Mouse (Mus musculus) erythroblast, embryonic 14.5 days (primary cell): ENCODE measurements around the gene Trmt112. TPM values are rescaled to one million over a fixed set of nuclear protein-coding genes. Genes with fewer than 3 reads are reported as not detected.

Experiments used
- H3K27me3 ChIP-seq: 2 replicates; pipeline ENCODE4 v1.6.1; 2012; ENCODE audit warnings: inconsistent platforms; ENCODE audit not compliant: control insufficient read depth
- H3K36me3 ChIP-seq: 2 replicates; pipeline ENCODE4 v1.6.1; 2012; ENCODE audit warnings: mild to moderate bottlenecking, inconsistent platforms; ENCODE audit not compliant: control insufficient read depth
- H3K4me1 ChIP-seq: 2 replicates; pipeline ENCODE4 v1.6.1; 2012; ENCODE audit warnings: inconsistent platforms; ENCODE audit not compliant: control insufficient read depth
- H3K4me3 ChIP-seq: replicated peaks from 2 replicates; pipeline ENCODE3; 2012; ENCODE audit warnings: moderate library complexity, mild to moderate bottlenecking, inconsistent platforms
- H3K9me3 ChIP-seq: 2 replicates; pipeline ENCODE4 v1.6.1; 2012; ENCODE audit warnings: low read length, inconsistent platforms, mixed read lengths; ENCODE audit not compliant: control insufficient read depth
- GATA1 ChIP-seq: IDR thresholded peaks from 2 replicates; pipeline ENCODE4 v1.6.1; 2012; ENCODE audit warnings: low read length, inconsistent platforms, mixed read lengths
- TAL1 ChIP-seq: IDR thresholded peaks from 3 replicates; pipeline ENCODE4 v1.6.1; 2012; ENCODE audit warnings: low read length, inconsistent platforms, mixed read lengths
- polyA plus RNA-seq: library from polyadenylated mRNA; stranded (reverse); fragments of >175 nt; gene quantifications from 2 replicates; pipeline ENCODE4 v1.2.3, GENCODE M21; 2012

Gene Trmt112
- polyA plus RNA-seq, 1 experiment = 8.3 TPM

DNA sequence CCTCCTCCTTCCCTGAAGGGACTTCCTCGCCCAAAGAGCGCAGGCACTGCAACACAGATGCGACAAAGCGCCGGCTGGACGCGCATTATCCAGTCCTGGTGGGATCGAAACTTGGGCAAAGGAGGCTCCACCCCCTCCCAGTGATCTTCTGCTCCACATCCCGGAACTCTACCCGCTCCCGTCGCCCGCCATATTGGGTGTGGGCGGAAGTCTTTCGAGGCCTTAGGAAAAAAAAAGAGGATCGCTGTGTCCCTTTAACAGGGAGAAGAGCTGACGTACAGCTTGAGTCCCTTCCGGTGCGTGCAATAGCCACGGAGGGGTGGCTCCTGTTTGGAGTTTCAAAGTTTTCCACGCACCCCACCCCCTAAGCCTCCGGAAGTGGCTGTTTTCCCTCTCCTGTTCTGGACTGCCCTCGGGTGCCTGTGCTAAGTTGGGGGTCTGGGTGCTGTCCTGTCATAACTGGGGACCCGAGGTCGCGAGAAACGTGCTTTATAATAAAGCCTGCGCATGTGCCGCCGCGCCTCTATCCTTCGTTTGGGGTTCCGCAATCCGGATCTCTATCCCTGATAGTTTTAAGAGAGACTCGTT is 42.0 kb downstream of the Trmt112 start:
- H3K9me3 ChIP-seq = no peaks in the 10 kb centered on the region
- TF ChIP-seq TAL1 (no peak), GATA1 (no peak)
- H3K4me3 ChIP-seq = peak overlapping the region; percentile 72
- peaks cover 27% of the 10 kb centered on the region for H3K36me3 ChIP-seq
- H3K27me3 ChIP-seq = no peaks in the 10 kb centered on the region
- H3K4me1 ChIP-seq = peaks cover 54% of the 10 kb centered on the region

DNA sequence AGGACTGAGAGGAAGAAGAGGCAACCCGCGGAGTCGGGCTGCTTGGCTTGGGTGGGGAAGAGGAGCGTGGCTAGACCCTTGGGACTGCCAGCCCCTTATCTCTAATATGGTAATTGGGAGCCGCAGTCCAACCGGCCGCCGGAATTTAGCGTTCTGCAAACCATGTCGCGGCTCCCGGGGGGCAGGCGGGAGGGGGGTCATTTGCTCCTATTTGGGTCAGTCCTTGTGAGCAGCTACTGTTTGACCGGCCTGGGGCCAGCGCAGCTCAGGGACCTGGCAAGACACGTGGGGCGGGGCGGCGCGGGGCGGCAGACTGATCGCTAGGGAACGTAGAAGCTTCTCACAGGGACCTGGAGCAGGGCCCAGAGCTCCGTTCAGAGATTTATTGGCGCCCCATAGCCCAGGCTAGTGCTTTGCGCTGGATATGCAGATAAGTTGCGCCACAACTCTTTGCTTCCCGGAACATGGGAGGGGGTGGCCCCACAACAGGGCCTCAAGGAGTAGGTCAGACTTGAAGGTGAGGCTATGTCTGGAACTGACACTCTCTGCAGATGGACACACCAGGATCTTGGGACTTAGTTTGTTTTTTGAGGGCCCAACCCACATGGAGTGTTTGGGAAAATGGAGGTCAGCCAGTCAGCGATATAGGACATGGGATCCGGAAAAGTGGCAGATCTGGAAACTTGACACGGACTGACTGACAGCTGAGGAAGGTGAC is 42.7 kb downstream of the Trmt112 start:
- peaks cover 24% of the 10 kb centered on the region for H3K36me3 ChIP-seq
- H3K4me3 ChIP-seq = peak overlapping the region; percentile 72
- H3K9me3 ChIP-seq = no peaks in the 10 kb centered on the region
- no peak for TF ChIP-seq TAL1
- TF ChIP-seq GATA1 = no peak
- H3K27me3 ChIP-seq = no peaks in the 10 kb centered on the region
- H3K4me1 ChIP-seq = peaks cover 53% of the 10 kb centered on the region

DNA sequence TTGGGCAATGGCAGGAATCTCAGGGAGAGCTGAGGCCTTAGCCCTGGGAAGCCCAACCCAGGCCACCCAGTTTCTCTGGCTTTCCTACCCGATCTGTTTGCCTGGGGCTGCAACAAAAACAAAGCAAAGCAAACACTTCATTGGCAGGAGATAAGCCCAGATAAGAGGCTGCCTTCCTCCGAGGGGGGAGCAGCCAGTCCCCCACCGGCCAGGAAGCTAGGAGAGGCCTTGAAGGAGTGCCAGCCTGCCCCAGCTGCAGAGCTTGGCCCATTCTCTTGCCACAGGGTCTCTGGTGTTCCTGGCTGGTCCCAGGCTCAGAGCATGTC is 43.2 kb downstream of the Trmt112 start:
- peaks cover 52% of the 10 kb centered on the region for H3K4me1 ChIP-seq
- H3K27me3 ChIP-seq = no peaks in the 10 kb centered on the region
- peak overlapping the region; percentile 72 for H3K4me3 ChIP-seq
- no peak for TF ChIP-seq TAL1
- peak; percentile 34; the same call in 1 of the 2 replicates for TF ChIP-seq GATA1
- H3K9me3 ChIP-seq = no peaks in the 10 kb centered on the region
- H3K36me3 ChIP-seq = peaks cover 27% of the 10 kb centered on the region

DNA sequence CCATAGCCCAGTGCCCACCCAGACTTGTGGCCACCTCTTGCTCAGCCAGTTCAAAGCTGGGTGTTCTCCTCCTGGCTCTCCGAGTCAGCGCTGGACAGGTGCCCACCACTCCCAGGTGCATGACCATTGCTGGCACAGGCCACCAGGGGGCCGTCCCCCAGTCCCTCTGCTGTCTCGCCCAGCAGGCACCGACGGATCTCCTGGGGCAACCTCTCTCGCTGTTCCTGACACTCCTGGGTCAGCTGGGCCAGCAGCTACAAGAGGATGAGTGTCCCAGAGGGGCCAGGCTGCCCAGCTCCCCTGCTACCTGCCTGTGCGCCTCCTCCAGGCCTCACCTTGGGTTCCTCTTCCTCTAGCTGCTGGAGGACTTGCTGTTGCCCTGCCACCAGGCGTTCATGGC is 44.5 kb downstream of the Trmt112 start:
- TF ChIP-seq GATA1 (no peak), TAL1 (no peak)
- Histone ChIP-seq H3K4me1 (peaks cover 49% of the 10 kb centered on the region), H3K9me3 (no peaks in the 10 kb centered on the region), H3K27me3 (no peaks in the 10 kb centered on the region), H3K36me3 (peaks cover 31% of the 10 kb centered on the region), H3K4me3 (no peak overlapping the region)

DNA sequence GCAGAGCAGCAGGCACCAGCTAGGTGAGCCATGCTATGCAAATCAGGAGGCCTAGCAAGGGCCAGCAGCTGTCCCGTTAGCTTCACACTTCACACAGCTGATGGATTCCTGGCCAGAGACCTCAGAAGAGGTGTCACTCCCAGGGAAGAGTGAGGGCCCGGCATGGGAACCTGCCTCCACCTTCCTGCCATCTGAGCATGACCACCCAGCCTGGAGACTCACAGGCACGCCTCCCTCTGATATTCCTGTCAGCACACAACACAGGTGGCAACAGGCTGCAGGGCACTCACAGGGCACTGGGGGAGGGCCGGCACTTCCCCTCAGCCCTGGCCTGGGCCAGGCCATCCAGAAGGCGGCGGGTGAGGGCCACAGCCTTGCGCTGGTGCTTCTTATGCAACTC is 45.9 kb downstream of the Trmt112 start:
- no peak overlapping the region for H3K4me3 ChIP-seq
- no peaks in the 10 kb centered on the region for H3K9me3 ChIP-seq
- peaks cover 35% of the 10 kb centered on the region for H3K36me3 ChIP-seq
- TF ChIP-seq GATA1 (no peak), TAL1 (no peak)
- H3K27me3 ChIP-seq = no peaks in the 10 kb centered on the region
- peaks cover 35% of the 10 kb centered on the region for H3K4me1 ChIP-seq

DNA sequence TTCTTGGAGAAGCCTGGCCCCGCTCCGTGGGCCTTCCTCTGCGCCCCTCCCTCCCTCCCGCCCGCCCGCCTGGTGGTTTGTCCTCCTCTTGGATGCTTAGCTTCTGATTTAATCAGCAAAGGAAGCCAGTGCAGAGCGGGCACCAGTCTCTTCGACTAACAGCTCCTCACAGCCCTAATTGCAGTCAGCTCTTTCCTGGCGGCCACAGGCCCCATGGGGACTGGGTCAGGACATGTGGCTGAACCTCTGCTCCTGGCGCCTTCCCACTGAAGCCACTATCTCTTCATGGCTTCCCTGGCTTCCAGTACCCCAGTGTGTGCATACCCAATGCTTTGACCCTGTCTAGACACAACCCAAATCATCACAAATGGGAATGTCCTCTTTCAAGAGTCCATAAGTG is 47.0 kb downstream of the Trmt112 start:
- Histone ChIP-seq H3K36me3 (peaks cover 35% of the 10 kb centered on the region), H3K4me3 (no peak overlapping the region), H3K4me1 (peaks cover 24% of the 10 kb centered on the region), H3K9me3 (no peaks in the 10 kb centered on the region), H3K27me3 (no peaks in the 10 kb centered on the region)
- TF ChIP-seq GATA1 = no peak
- TF ChIP-seq TAL1 = no peak

Other genes with a start within 250 kb of the Trmt112 start
- gene Rps6ka4, start 69.1 kb upstream of the Trmt112 start, polyA plus RNA-seq = 0.39 and 0.46 TPM in 2 replicates
- 0.25 and 0.27 TPM in 2 replicates for gene Ccdc88b, start 51.5 kb upstream of the Trmt112 start, polyA plus RNA-seq
- 3.8 and 4.5 TPM in 2 replicates for gene Prdx5, start 408 bp downstream of the Trmt112 start, polyA plus RNA-seq
- 0.51 and 0.55 TPM in 2 replicates for gene Esrra, start 12.1 kb downstream of the Trmt112 start, polyA plus RNA-seq
- gene Catsperz, start 15.7 kb downstream of the Trmt112 start, polyA plus RNA-seq = not detected in 2 replicates
- not detected in 2 replicates for gene Kcnk4, start 24.8 kb downstream of the Trmt112 start, polyA plus RNA-seq
- 4.3 and 6.1 TPM in 2 replicates for gene Bad, start 32.2 kb downstream of the Trmt112 start, polyA plus RNA-seq
- 1.5 and 2.0 TPM in 2 replicates for gene Gpr137, start 32.8 kb downstream of the Trmt112 start, polyA plus RNA-seq
- gene Ppp1r14b, start 65.3 kb downstream of the Trmt112 start, polyA plus RNA-seq = 15.6 and 17.4 TPM in 2 replicates
- 0.12 and 0.22 TPM in 2 replicates for gene Plcb3, start 66.8 kb downstream of the Trmt112 start, polyA plus RNA-seq
- 24.5 and 29.1 TPM in 2 replicates for gene Fkbp2, start 70.8 kb downstream of the Trmt112 start, polyA plus RNA-seq
- gene Vegfb, start 78.0 kb downstream of the Trmt112 start, polyA plus RNA-seq = 2.3 and 2.7 TPM in 2 replicates
- 3.8 and 5.5 TPM in 2 replicates for gene Dnajc4, start 82.9 kb downstream of the Trmt112 start, polyA plus RNA-seq
- gene Nudt22, start 86.4 kb downstream of the Trmt112 start, polyA plus RNA-seq = 1.1 and 1.8 TPM in 2 replicates
- 0.10 and 0.16 TPM in 2 replicates for gene Trpt1, start 86.4 kb downstream of the Trmt112 start, polyA plus RNA-seq
- 48.3 and 49.3 TPM in 2 replicates for gene Fermt3, start 109.8 kb downstream of the Trmt112 start, polyA plus RNA-seq
- 9.2 and 15.0 TPM in 2 replicates for gene Stip1, start 130.3 kb downstream of the Trmt112 start, polyA plus RNA-seq
- 1.3 and 2.0 TPM in 2 replicates for gene Macrod1, start 147.1 kb downstream of the Trmt112 start, polyA plus RNA-seq
- gene Flrt1, start 196.0 kb downstream of the Trmt112 start, polyA plus RNA-seq = 0.01 TPM in 1 of 2 replicates, not detected in the other